26 mouse cellular contexts compared by ENCODE assay signal in genomic region chr15:38143495-38143894, GRCm38 (mm10).
DNase-seq lines count a peak whose midpoint lies in the region; ATAC-seq and TF ChIP-seq lines count a peak whose summit lies in the region.
"Had no signal": no experiment of that assay in that cellular context is flagged by ENCODE, and none has a peak within 500 bp of the region (broad histone marks: within the 10 kb centered on the region; RNA-seq: fewer than 3 reads in every experiment).

No protein-coding gene starts in this region.

- H3K27ac ChIP-seq in liver, embryonic 11.5 days (ENCODE audit: low read depth, low read length): no peak overlapping the region
- no peak overlapping the region for H3K27ac ChIP-seq in liver, postnatal 0 days (ENCODE audit: low read depth)
- H3K27ac ChIP-seq in forebrain, postnatal 0 days (ENCODE audit: low read depth, low read length): no peak overlapping the region
- H3K27ac ChIP-seq: embryonic facial prominence, embryonic 12.5 days; hindbrain, embryonic 10.5 days; hindbrain, postnatal 0 days; kidney, postnatal 0 days; limb, embryonic 15.5 days; midbrain, embryonic 15.5 days; neural tube, embryonic 12.5 days had no signal

- peak; percentile 74 for ATAC-seq in liver, embryonic 11.5 days (replicated peaks; ENCODE audit: low FRiP score)
- ATAC-seq in liver, postnatal 0 days: peak; percentile 43; the same call in 1 of the 2 replicates
- ATAC-seq in megakaryocyte progenitor cell, adult 5-6 weeks (replicated peaks; ENCODE audit: poor library complexity): no peak
- no peak for ATAC-seq in forebrain, postnatal 0 days
- ATAC-seq: forebrain, embryonic 16.5 days; hindbrain, postnatal 0 days; intestine, postnatal 0 days; midbrain, embryonic 15.5 days had no signal

- H3K27me3 ChIP-seq in liver, embryonic 11.5 days (replicated peaks; ENCODE audit: control insufficient read depth, insufficient read depth, low read length): no peaks in the 10 kb centered on the region
- no peaks in the 10 kb centered on the region for H3K27me3 ChIP-seq in liver, postnatal 0 days (ENCODE audit: insufficient read depth, low read length)
- no peaks in the 10 kb centered on the region for H3K27me3 ChIP-seq in forebrain, postnatal 0 days (ENCODE audit: insufficient read depth, low read length)
- H3K27me3 ChIP-seq: embryonic facial prominence, embryonic 12.5 days; heart, embryonic 12.5 days; limb, embryonic 15.5 days; midbrain, embryonic 15.5 days; neural tube, embryonic 12.5 days had no signal

- TF ChIP-seq EP300 in liver, postnatal 0 days (IDR thresholded peaks at IDR 0.05; ENCODE audit: low read depth): no peak

- no peak for TF ChIP-seq CTCF in liver, postnatal 0 days (IDR thresholded peaks at IDR 0.05; ENCODE audit: low read depth)
- TF ChIP-seq CTCF in forebrain, postnatal 0 days (IDR thresholded peaks at IDR 0.05; ENCODE audit: low read depth): no peak

- H3K36me3 ChIP-seq in liver, embryonic 11.5 days (ENCODE audit: control insufficient read depth, insufficient read depth, low read length): no peaks in the 10 kb centered on the region
- no peaks in the 10 kb centered on the region for H3K36me3 ChIP-seq in liver, postnatal 0 days (replicated peaks; ENCODE audit: insufficient read depth, low read length)
- H3K36me3 ChIP-seq in forebrain, postnatal 0 days (ENCODE audit: insufficient read depth): no peaks in the 10 kb centered on the region
- H3K36me3 ChIP-seq: embryonic facial prominence, embryonic 12.5 days; G1E; heart, embryonic 12.5 days; hindbrain, embryonic 10.5 days; limb, embryonic 15.5 days; midbrain, embryonic 15.5 days; neural tube, embryonic 12.5 days had no signal

- no peaks in the 10 kb centered on the region for H3K9me3 ChIP-seq in liver, embryonic 11.5 days (ENCODE audit: control insufficient read depth, low read length)
- no peaks in the 10 kb centered on the region for H3K9me3 ChIP-seq in liver, postnatal 0 days (ENCODE audit: low read length)
- H3K9me3 ChIP-seq in forebrain, postnatal 0 days (ENCODE audit: low read length): no peaks in the 10 kb centered on the region
- H3K9me3 ChIP-seq: G1E; limb, embryonic 15.5 days; midbrain, embryonic 15.5 days; neural tube, embryonic 12.5 days had no signal

- H3K4me2 ChIP-seq in liver, embryonic 11.5 days: no peak overlapping the region
- H3K4me2 ChIP-seq in liver, postnatal 0 days (ENCODE audit: low read depth, low read length): no peak overlapping the region
- no peak overlapping the region for H3K4me2 ChIP-seq in forebrain, postnatal 0 days (ENCODE audit: low read depth)
- H3K4me2 ChIP-seq: embryonic facial prominence, embryonic 12.5 days; heart, embryonic 12.5 days; limb, embryonic 15.5 days; midbrain, embryonic 15.5 days; neural tube, embryonic 12.5 days had no signal

- no peak overlapping the region for H3K4me3 ChIP-seq in liver, embryonic 11.5 days (ENCODE audit: low read depth, low read length)
- H3K4me3 ChIP-seq in liver, postnatal 0 days (ENCODE audit: low read depth, low read length): no peak overlapping the region
- H3K4me3 ChIP-seq in forebrain, postnatal 0 days (ENCODE audit: low read depth, low read length): no peak overlapping the region
- H3K4me3 ChIP-seq: embryonic facial prominence, embryonic 12.5 days; heart, embryonic 12.5 days; hindbrain, embryonic 10.5 days; limb, embryonic 15.5 days; midbrain, embryonic 15.5 days; neural tube, embryonic 12.5 days had no signal

- H3K9ac ChIP-seq in liver, embryonic 11.5 days (ENCODE audit: low read depth, low read length): no peak overlapping the region
- no peak overlapping the region for H3K9ac ChIP-seq in liver, postnatal 0 days (replicated peaks)
- no peak overlapping the region for H3K9ac ChIP-seq in forebrain, postnatal 0 days
- H3K9ac ChIP-seq: embryonic facial prominence, embryonic 12.5 days; heart, embryonic 12.5 days; limb, embryonic 15.5 days; midbrain, embryonic 15.5 days; neural tube, embryonic 12.5 days had no signal

- 46% methylated on average over 2 of the region's 2 CpGs for WGBS in liver, embryonic 11.5 days
- WGBS in liver, postnatal 0 days (ENCODE audit: insufficient replicate concordance): 60% methylated on average over 2 of the region's 2 CpGs
- WGBS in forebrain, postnatal 0 days: 87% methylated on average over 2 of the region's 2 CpGs

- no peaks in the 10 kb centered on the region for H3K4me1 ChIP-seq in liver, embryonic 11.5 days (replicated peaks; ENCODE audit: control insufficient read depth, insufficient read depth, low read length)
- H3K4me1 ChIP-seq in liver, postnatal 0 days (ENCODE audit: insufficient read depth): no peaks in the 10 kb centered on the region
- no peaks in the 10 kb centered on the region for H3K4me1 ChIP-seq in forebrain, postnatal 0 days (ENCODE audit: insufficient read depth)
- H3K4me1 ChIP-seq: embryonic facial prominence, embryonic 12.5 days; heart, embryonic 12.5 days; hindbrain, embryonic 10.5 days; limb, embryonic 15.5 days; midbrain, embryonic 15.5 days; neural tube, embryonic 12.5 days had no signal

- peak; percentile 7 for DNase-seq in testis, postnatal 10 days (ENCODE audit: low spot score)
- no peak for DNase-seq in testis, postnatal 14 days (ENCODE audit: low spot score)
- DNase-seq in c-Kit-positive CD71-positive TER-119-positive erythroid progenitor cells, embryonic 14.5 days (ENCODE audit: low spot score): peak; percentile 51
- no peak for DNase-seq in liver, embryonic 11.5 days (ENCODE audit: low spot score)
- no peak for DNase-seq in liver, postnatal 0 days
- DNase-seq in forebrain, postnatal 0 days: no peak
- no peak for DNase-seq in urinary bladder, postnatal 4 days (ENCODE audit: low spot score in 2 of 2)
- DNase-seq: adrenal gland, postnatal 14 days; cerebellum, adult 18-20 months; cerebellum, postnatal 25 days; heart, postnatal 10 days; left cerebral cortex, postnatal 4 days; lung, postnatal 4 days; right cerebral cortex, postnatal 25 days had no signal

Comparison
In these comparisons a context has a peak if more than half of its experiments do, and no peak if none do; other contexts are left out.
1. DNase-seq: peak in testis, postnatal 10 days (single experiment) and c-Kit-positive CD71-positive TER-119-positive erythroid progenitor cells, embryonic 14.5 days (single experiment); none in testis, postnatal 14 days (single experiment), liver, embryonic 11.5 days (single experiment), liver, postnatal 0 days (single experiment), forebrain, postnatal 0 days (single experiment) and urinary bladder, postnatal 4 days (0 of 2).
2. ATAC-seq: peak in liver, embryonic 11.5 days (single experiment) and liver, postnatal 0 days (single experiment); none in megakaryocyte progenitor cell, adult 5-6 weeks (single experiment) and forebrain, postnatal 0 days (single experiment).